Mouse (Mus musculus) forebrain, embryonic 11.5 days (tissue): ENCODE data around the gene Gm4131. TPM values are rescaled to one million over a fixed set of nuclear protein-coding genes. Genes with fewer than 3 reads are reported as not detected.

Experiments used
- ATAC-seq: fragments of 200-750 bp; cut with Nextera tagmentation; replicated peaks from 2 replicates; pipeline ENCODE4 v1.8.0; 2017; ENCODE audit warnings: moderate TSS enrichment; ENCODE audit not compliant: low FRiP score
- DNase-seq: peaks from one replicate; pipeline ENCODE4 v3.0.0-alpha.2; 2017; ENCODE audit warnings: low spot score
- H3K27ac ChIP-seq: fragments of 300-500 bp; sonication (generic); 2 replicates; pipeline ENCODE4 v1.5.1; 2014; ENCODE audit warnings: low read depth, low read length
- H3K27me3 ChIP-seq: fragments of 300-500 bp; sonication (generic); 2 replicates; pipeline ENCODE4 v1.6.1; 2014; ENCODE audit warnings: mild to moderate bottlenecking, low read length, mixed read lengths; ENCODE audit not compliant: control insufficient read depth, insufficient read depth
- H3K36me3 ChIP-seq: fragments of 300-500 bp; sonication (generic); 2 replicates; pipeline ENCODE4 v1.6.1; 2014; ENCODE audit warnings: mild to moderate bottlenecking, low read length, moderate library complexity, mixed read lengths; ENCODE audit not compliant: control insufficient read depth, insufficient read depth
- H3K4me1 ChIP-seq: fragments of 300-500 bp; sonication (generic); replicated peaks from 2 replicates; pipeline ENCODE4 v1.6.1; 2014; ENCODE audit warnings: low read length, mixed read lengths; ENCODE audit not compliant: control insufficient read depth, insufficient read depth
- H3K4me2 ChIP-seq: fragments of 300-500 bp; sonication (generic); 2 replicates; pipeline ENCODE4 v1.6.1; 2014; ENCODE audit warnings: low read depth, mild to moderate bottlenecking, low read length, moderate library complexity, mixed read lengths; ENCODE audit not compliant: severe bottlenecking
- H3K4me3 ChIP-seq: fragments of 300-500 bp; sonication (generic); 2 replicates; pipeline ENCODE4 v1.5.1; 2014; ENCODE audit warnings: low read depth, low read length
- H3K9ac ChIP-seq: fragments of 300-500 bp; sonication (generic); 2 replicates; pipeline ENCODE4 v1.6.1; 2014; ENCODE audit warnings: low read length
- H3K9me3 ChIP-seq: fragments of 300-500 bp; sonication (generic); 2 replicates; pipeline ENCODE4 v1.6.1; 2016; ENCODE audit warnings: low read length, mixed read lengths; ENCODE audit not compliant: control insufficient read depth
- WGBS: fragments of 180-500 bp; shearing (Covaris S2); extraction: QIAGEN DNeasy Blood & Tissue Kit; methylation state at CpG from one replicate; pipeline ENCODE4 v1.1.7; 2014; 5-methylcytosine and 5-hydroxymethylcytosine counted together
- polyA plus RNA-seq: library from polyadenylated mRNA; unstranded; fragments of >200 nt; fragmentation: Nextera tagmentation; extraction: Ambion mirVana; gene quantifications from 2 replicates; pipeline ENCODE4 v1.2.1, GENCODE M21; 2014

The Gm4131 gene
- polyA plus RNA-seq, 1 experiment from 2014 or later, result not detected

DNA sequence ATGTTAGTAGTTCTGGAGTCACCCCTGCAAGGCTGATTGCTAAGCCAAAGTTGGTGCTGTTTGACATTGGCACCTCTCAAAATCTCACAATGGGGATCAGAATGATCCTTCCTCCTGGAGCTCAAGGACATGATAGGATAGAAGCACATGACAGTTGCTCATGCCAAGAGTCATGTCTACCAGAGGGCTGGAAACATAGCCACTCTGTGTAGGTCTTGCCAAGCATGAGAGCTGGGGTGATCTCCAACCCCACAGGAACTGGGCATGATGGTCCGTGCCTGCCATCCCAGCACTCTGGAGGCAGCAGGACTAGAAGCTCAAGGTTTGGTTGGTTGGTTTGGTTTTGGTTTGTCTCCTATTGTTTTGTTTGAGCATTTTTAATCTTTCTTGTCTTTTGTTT is 116.0 kb downstream of the Gm4131 start:
- H3K4me1 ChIP-seq, result no peaks in the 10 kb centered on the region
- no peak overlapping the region for H3K27ac ChIP-seq
- H3K36me3 ChIP-seq, result no peaks in the 10 kb centered on the region
- no peaks in the 10 kb centered on the region for H3K27me3 ChIP-seq
- 94% methylated on average over 1 of the region's 1 CpGs for WGBS
- no peak overlapping the region for H3K4me3 ChIP-seq
- ATAC-seq (no peak), DNase-seq (no peak)
- no peak overlapping the region for H3K4me2 ChIP-seq
- no peak overlapping the region for H3K9ac ChIP-seq
- no peaks in the 10 kb centered on the region for H3K9me3 ChIP-seq

DNA sequence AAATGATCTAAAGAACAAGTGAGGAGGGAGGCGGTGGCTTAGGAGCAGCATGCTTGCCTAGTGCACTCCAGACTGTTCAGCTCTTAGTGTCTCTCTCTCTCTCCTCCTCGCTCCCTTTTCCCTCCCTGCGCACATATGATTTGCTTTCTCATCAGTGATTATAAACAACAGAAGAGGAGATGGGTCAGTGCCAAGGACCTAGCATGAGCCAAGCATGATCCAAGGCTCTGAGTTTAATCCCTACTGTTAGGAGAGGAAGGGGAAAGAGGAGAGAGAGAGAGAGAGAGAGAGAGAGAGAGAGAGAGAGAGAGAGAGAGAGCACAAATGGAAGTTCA is 119.5 kb downstream of the Gm4131 start:
- Histone ChIP-seq H3K36me3 (no peaks in the 10 kb centered on the region), H3K9me3 (no peaks in the 10 kb centered on the region), H3K27ac (no peak overlapping the region), H3K9ac (no peak overlapping the region), H3K4me3 (no peak overlapping the region), H3K27me3 (no peaks in the 10 kb centered on the region), H3K4me2 (no peak overlapping the region), H3K4me1 (no peaks in the 10 kb centered on the region)
- 85% methylated on average over 3 of the region's 3 CpGs for WGBS
- DNase-seq, result no peak
- no peak for ATAC-seq

DNA sequence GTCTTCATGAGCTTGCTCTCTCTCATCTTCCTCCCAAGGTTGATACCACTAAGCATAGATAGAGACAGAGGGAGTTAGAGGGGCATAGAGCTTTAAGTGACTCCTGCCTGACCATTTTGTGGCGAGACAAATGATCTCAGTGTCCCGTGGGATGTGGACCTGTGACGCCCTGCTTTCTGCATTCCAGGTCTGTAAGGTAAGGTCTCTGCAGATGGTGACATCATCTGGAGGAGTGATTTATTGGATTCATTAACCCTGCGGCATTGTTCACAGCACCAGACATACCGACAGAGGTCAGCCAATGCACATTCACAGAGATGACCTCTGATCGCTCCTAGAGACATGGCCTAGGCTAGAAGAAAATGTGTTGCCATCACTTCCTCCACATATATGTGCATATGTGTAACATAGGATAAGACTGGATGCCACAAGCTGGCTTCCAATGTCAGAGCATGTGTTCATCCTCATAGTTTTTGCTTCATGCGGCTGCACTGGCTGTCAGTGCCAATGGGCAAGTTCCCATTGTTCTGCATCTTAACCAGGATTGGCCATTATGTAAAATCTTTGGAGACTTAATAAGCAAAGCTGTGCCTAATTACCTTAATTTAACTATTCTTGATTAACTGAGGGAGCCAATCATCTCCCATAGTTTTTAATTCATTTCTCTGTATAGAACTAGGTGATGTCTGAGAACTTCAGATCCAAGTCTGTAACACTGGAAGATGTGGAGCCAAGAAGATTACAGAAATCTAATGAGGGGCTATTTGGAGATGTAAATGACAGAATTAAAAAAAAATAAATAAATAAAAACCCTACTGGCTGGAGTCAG is 120.1 kb downstream of the Gm4131 start:
- Histone ChIP-seq H3K27ac (no peak overlapping the region), H3K4me1 (no peaks in the 10 kb centered on the region), H3K9ac (no peak overlapping the region), H3K4me2 (no peak overlapping the region), H3K9me3 (no peaks in the 10 kb centered on the region), H3K4me3 (no peak overlapping the region), H3K36me3 (no peaks in the 10 kb centered on the region), H3K27me3 (no peaks in the 10 kb centered on the region)
- no peak for ATAC-seq
- no peak for DNase-seq
- WGBS, result 79% methylated on average over 7 of the region's 7 CpGs

DNA sequence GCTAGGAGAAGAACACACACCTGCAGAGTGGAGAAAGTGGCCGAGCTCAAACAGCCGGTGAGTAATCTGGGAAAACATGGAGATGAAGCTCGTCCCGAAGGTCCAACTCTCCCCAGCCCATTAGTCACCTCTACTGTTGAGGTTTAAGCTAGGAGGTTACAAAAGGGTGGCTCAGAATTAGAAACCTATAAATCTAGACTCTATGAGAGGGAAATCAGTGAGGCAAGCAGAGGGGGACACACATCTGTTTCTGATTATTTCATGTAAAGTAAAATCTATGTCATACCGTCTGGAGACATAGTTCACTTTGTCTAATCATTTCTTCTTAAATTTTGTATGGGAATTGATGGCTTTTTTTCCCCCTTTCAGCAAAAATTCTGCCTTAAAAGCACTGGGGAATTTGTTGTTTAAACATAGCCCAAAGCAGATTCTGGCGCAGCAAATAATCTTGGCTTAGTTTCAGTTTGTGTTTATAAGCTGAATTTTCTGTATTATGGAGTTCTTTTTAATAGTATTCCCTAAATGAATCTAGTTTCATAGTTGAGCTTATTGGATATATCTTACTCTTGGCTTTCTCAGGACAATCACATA is 122.8 kb downstream of the Gm4131 start:
- ATAC-seq, result no peak
- Histone ChIP-seq H3K9ac (no peak overlapping the region), H3K27ac (no peak overlapping the region), H3K4me3 (no peak overlapping the region), H3K4me2 (no peak overlapping the region), H3K4me1 (no peaks in the 10 kb centered on the region), H3K36me3 (no peaks in the 10 kb centered on the region), H3K9me3 (no peaks in the 10 kb centered on the region), H3K27me3 (no peaks in the 10 kb centered on the region)
- DNase-seq, result no peak
- 85% methylated on average over 6 of the region's 6 CpGs for WGBS

DNA sequence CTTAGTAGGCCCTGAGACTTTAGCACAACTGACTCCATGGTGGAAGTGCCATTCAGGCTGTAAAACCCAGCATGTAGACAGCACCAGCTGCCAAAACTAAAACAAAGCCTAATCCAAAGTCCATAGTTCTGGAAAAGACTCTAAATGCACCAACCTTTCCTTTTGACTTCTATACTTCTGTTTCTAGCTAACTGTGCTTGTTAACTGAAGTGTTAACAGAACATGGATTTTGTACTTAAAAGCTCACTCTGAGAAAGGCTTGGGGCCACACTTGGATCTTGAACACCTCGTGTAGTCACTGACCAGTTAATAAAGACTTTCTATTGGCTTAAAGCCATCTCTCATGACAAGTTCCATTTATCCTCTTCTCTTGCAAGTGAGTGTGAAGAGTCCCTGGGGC is 123.8 kb downstream of the Gm4131 start:
- ATAC-seq, result no peak
- no peak for DNase-seq
- WGBS, result 69% methylated on average over 1 of the region's 1 CpGs

DNA sequence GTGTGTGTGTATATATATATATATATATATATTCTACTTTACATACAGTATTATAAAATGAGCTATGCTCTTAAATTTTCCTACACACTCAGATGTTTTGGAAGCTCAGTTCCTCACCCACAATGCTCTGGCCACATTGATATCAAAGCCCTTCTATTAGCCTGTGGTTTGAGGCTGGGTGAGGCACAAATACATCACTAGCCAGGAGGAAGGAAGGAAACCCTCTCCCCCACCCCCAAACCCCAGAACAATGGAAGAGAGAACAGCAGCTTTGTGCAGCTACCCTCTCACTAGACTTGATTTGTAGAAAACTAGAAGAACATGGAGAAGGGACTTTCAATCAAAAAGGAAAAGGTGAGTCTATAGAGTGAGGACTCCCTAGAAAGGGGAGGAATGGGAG is 126.7 kb downstream of the Gm4131 start:
- ATAC-seq, result no peak
- no peak overlapping the region for H3K4me2 ChIP-seq
- H3K27me3 ChIP-seq, result no peaks in the 10 kb centered on the region
- H3K27ac ChIP-seq, result no peak overlapping the region
- H3K9me3 ChIP-seq, result no peaks in the 10 kb centered on the region
- H3K9ac ChIP-seq, result no peak overlapping the region
- no peaks in the 10 kb centered on the region for H3K36me3 ChIP-seq
- no peaks in the 10 kb centered on the region for H3K4me1 ChIP-seq
- no peak for DNase-seq
- no peak overlapping the region for H3K4me3 ChIP-seq

More for the DNA sequence above, 123.8 kb downstream of the Gm4131 start:
- H3K27me3 ChIP-seq, result no peaks in the 10 kb centered on the region
- no peaks in the 10 kb centered on the region for H3K4me1 ChIP-seq
- no peaks in the 10 kb centered on the region for H3K36me3 ChIP-seq
- H3K4me2 ChIP-seq, result no peak overlapping the region
- no peak overlapping the region for H3K27ac ChIP-seq
- H3K9ac ChIP-seq, result no peak overlapping the region
- H3K4me3 ChIP-seq, result no peak overlapping the region
- H3K9me3 ChIP-seq, result no peaks in the 10 kb centered on the region

DNA sequence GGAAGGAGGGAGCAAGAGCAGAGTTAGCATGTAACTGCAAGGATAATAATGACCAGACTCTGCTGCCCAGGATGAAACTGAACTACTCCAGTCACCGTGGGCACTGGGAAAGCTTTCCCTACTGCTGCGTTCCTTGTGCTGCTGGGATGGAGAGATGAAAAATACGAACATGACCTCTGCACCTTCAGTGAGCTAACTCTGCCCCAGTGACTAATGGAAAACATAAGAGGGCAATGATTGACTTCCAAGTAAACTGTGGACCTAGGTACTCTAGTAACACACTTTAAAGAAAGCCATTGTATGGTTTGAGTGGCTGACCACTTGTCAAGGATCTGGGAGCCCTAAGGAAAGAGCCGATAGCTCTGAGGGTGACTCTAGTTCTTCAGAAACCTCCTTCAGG is 128.5 kb downstream of the Gm4131 start:
- Histone ChIP-seq H3K36me3 (no peaks in the 10 kb centered on the region), H3K9ac (no peak overlapping the region), H3K4me2 (no peak overlapping the region), H3K4me3 (no peak overlapping the region), H3K4me1 (no peaks in the 10 kb centered on the region), H3K9me3 (no peaks in the 10 kb centered on the region), H3K27ac (no peak overlapping the region), H3K27me3 (no peaks in the 10 kb centered on the region)
- DNase-seq (no peak), ATAC-seq (no peak)
- 82% methylated on average over 4 of the region's 4 CpGs for WGBS

DNA sequence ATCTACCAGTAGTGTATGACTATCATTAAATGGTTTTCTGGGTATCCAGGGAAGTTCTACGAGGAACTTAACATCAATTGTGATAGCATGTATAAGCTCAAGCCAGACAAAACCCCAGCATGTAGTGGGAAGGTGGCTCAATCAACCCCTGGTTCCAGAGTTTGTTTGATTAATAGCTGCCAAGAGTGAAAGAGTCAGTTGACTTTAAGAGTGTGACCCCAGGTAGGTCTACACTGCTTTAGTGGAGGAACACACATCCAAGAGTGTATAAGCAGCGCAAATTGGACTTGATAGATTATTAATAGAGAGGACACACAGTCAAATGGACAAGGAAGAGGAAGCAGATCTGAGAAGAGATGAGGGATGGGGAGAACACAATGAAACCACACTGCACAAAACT is 128.9 kb downstream of the Gm4131 start:
- ATAC-seq, result no peak
- no peaks in the 10 kb centered on the region for H3K9me3 ChIP-seq
- 91% methylated on average over 2 of the region's 2 CpGs for WGBS

DNA sequence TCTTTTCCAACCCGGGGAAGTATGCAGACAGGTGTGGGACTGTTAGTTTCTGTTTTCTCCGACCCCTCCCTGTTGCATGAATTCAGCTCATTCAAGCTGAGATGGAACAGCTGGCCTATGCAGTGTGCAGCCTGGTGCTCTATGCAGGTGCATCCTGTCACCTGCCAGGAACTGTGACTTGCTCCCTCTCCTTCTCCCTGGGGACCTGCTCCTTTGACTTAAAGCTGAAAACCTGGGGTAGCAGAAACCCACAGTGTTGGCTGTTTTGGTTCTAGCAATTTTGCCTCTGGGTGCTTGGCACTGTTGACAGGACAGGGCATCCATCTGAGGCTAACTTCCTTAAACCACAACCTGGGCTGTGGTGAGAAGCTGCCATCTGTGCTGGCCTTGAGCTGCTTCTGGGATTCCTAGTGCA is 141.4 kb downstream of the Gm4131 start:
- ATAC-seq (no peak), DNase-seq (no peak)
- 84% methylated on average over 2 of the region's 2 CpGs for WGBS
- H3K4me2 ChIP-seq, result no peak overlapping the region
- H3K36me3 ChIP-seq, result no peaks in the 10 kb centered on the region
- no peak overlapping the region for H3K27ac ChIP-seq
- no peaks in the 10 kb centered on the region for H3K9me3 ChIP-seq
- H3K4me1 ChIP-seq, result no peaks in the 10 kb centered on the region
- no peak overlapping the region for H3K4me3 ChIP-seq
- H3K9ac ChIP-seq, result no peak overlapping the region
- no peaks in the 10 kb centered on the region for H3K27me3 ChIP-seq

More for the DNA sequence above, 128.9 kb downstream of the Gm4131 start:
- H3K36me3 ChIP-seq, result no peaks in the 10 kb centered on the region
- no peaks in the 10 kb centered on the region for H3K4me1 ChIP-seq
- H3K4me3 ChIP-seq, result no peak overlapping the region
- H3K27ac ChIP-seq, result no peak overlapping the region
- no peak overlapping the region for H3K4me2 ChIP-seq
- H3K27me3 ChIP-seq, result no peaks in the 10 kb centered on the region
- H3K9ac ChIP-seq, result no peak overlapping the region
- DNase-seq, result no peak
